Mouse (Mus musculus) lung, postnatal 0 days (tissue): ENCODE measurements around the gene Fscn3.

Experiments used
- CTCF ChIP-seq: IDR thresholded peaks from 2 replicates; pipeline ENCODE4 v1.5.1; 2016; ENCODE audit warnings: antibody characterized with exemption, mild to moderate bottlenecking
- EP300 ChIP-seq: IDR thresholded peaks from 2 replicates; pipeline ENCODE4 v1.6.1; 2016; ENCODE audit warnings: antibody characterized with exemption, mild to moderate bottlenecking, control low read depth

GRCm38 (mm10) chr6:28389038-28389437 is 38.6 kb upstream of the Fscn3 start:
- TF ChIP-seq EP300 (no peak), CTCF (no peak)
